22 mouse cellular contexts compared by ENCODE assay signal in genomic region chr3:38361411-38361810, GRCm38 (mm10).
DNase-seq lines count a peak whose midpoint lies in the region; ATAC-seq and TF ChIP-seq lines count a peak whose summit lies in the region.
"Had no signal": no experiment of that assay in that cellular context is flagged by ENCODE, and none has a peak within 500 bp of the region (broad histone marks: within the 10 kb centered on the region; RNA-seq: fewer than 3 reads in every experiment).

No protein-coding gene starts in this region.

- no peaks in the 10 kb centered on the region for H3K9me3 ChIP-seq in heart, embryonic 10.5 days
- H3K9me3 ChIP-seq in midbrain, embryonic 11.5 days (ENCODE audit: control insufficient read depth, low read length): no peaks in the 10 kb centered on the region
- H3K9me3 ChIP-seq in midbrain, postnatal 0 days (ENCODE audit: low read length): no peaks in the 10 kb centered on the region
- no peaks in the 10 kb centered on the region for H3K9me3 ChIP-seq in embryonic facial prominence, embryonic 14.5 days (ENCODE audit: control insufficient read depth, low read length)
- H3K9me3 ChIP-seq: embryonic facial prominence, embryonic 13.5 days; forebrain, embryonic 13.5 days; forebrain, embryonic 15.5 days; G1E had no signal

- H3K9ac ChIP-seq in midbrain, embryonic 11.5 days (ENCODE audit: low read length): no peak overlapping the region
- H3K9ac ChIP-seq in midbrain, postnatal 0 days (replicated peaks; ENCODE audit: low read length, poor library complexity, severe bottlenecking): no peak overlapping the region
- no peak overlapping the region for H3K9ac ChIP-seq in embryonic facial prominence, embryonic 14.5 days (ENCODE audit: low read depth, low read length)
- H3K9ac ChIP-seq: embryonic facial prominence, embryonic 13.5 days; forebrain, embryonic 13.5 days; forebrain, embryonic 15.5 days; forebrain, postnatal 0 days had no signal

- no peak for ATAC-seq in midbrain, embryonic 11.5 days (ENCODE audit: low FRiP score)
- no peak for ATAC-seq in midbrain, postnatal 0 days (ENCODE audit: low FRiP score)
- no peak for ATAC-seq in embryonic facial prominence, embryonic 14.5 days (ENCODE audit: low read depth)
- ATAC-seq: activated CD4-positive, CD25-positive, alpha-beta regulatory T cell, adult 4 months; CD4-positive, CD25-positive, alpha-beta regulatory T cell, adult 4 months; forebrain, embryonic 13.5 days; forebrain, embryonic 15.5 days; forebrain, postnatal 0 days; Patski had no signal

- DNase-seq in heart, adult 11 months: peak; percentile 70
- DNase-seq in heart, embryonic 10.5 days (ENCODE audit: low spot score): no peak
- peak; percentile 60 for DNase-seq in midbrain, embryonic 11.5 days (ENCODE audit: low spot score, missing footprints)
- no peak for DNase-seq in midbrain, postnatal 0 days (ENCODE audit: low spot score)
- no peak for DNase-seq in embryonic facial prominence, embryonic 14.5 days (ENCODE audit: low spot score)
- no peak for DNase-seq in thymus, adult 18-20 months
- DNase-seq: adrenal gland, adult 8-10 months; adrenal gland, postnatal 14 days; B cell, adult 2 months; cerebellum, adult 11-12 months; cerebellum, adult 2 months; cerebellum, adult 9-10 months; cerebellum, postnatal 25 days; forebrain, postnatal 0 days had no signal

- H3K4me2 ChIP-seq in midbrain, embryonic 11.5 days: no peak overlapping the region
- no peak overlapping the region for H3K4me2 ChIP-seq in midbrain, postnatal 0 days (ENCODE audit: low read depth, low read length, poor library complexity, severe bottlenecking)
- no peak overlapping the region for H3K4me2 ChIP-seq in embryonic facial prominence, embryonic 14.5 days (ENCODE audit: low read depth, low read length)
- H3K4me2 ChIP-seq: forebrain, embryonic 13.5 days; forebrain, embryonic 15.5 days had no signal

- peaks cover 32% of the 10 kb centered on the region for H3K4me1 ChIP-seq in heart, embryonic 10.5 days
- peaks cover 4% of the 10 kb centered on the region; the same call in 1 of the 2 replicates for H3K4me1 ChIP-seq in midbrain, embryonic 11.5 days (ENCODE audit: control insufficient read depth, insufficient read depth, low read length)
- no peaks in the 10 kb centered on the region for H3K4me1 ChIP-seq in midbrain, postnatal 0 days (ENCODE audit: insufficient read depth, low read length)
- peaks cover 17% of the 10 kb centered on the region for H3K4me1 ChIP-seq in embryonic facial prominence, embryonic 14.5 days (ENCODE audit: control insufficient read depth, insufficient read depth, low read length)
- H3K4me1 ChIP-seq: forebrain, embryonic 13.5 days had no signal

- no peak overlapping the region for H3K27ac ChIP-seq in heart, embryonic 10.5 days
- no peak overlapping the region for H3K27ac ChIP-seq in midbrain, embryonic 11.5 days (ENCODE audit: low read depth, low read length)
- no peak overlapping the region for H3K27ac ChIP-seq in midbrain, postnatal 0 days (ENCODE audit: low read depth, low read length)
- H3K27ac ChIP-seq in embryonic facial prominence, embryonic 14.5 days (replicated peaks; ENCODE audit: low read depth, low read length): peak overlapping the region; percentile 29; the same call in 1 of the 2 replicates
- H3K27ac ChIP-seq: embryonic facial prominence, embryonic 13.5 days; forebrain, embryonic 13.5 days; forebrain, embryonic 15.5 days had no signal

- H3K4me3 ChIP-seq in heart, embryonic 10.5 days: no peak overlapping the region
- no peak overlapping the region for H3K4me3 ChIP-seq in midbrain, embryonic 11.5 days (ENCODE audit: low read depth, low read length)
- no peak overlapping the region for H3K4me3 ChIP-seq in midbrain, postnatal 0 days (ENCODE audit: low read depth, low read length)
- H3K4me3 ChIP-seq in embryonic facial prominence, embryonic 14.5 days (ENCODE audit: low read depth, low read length): no peak overlapping the region
- H3K4me3 ChIP-seq: embryonic facial prominence, embryonic 13.5 days; forebrain, embryonic 13.5 days; forebrain, embryonic 15.5 days had no signal

- TF ChIP-seq CTCF in midbrain, postnatal 0 days (IDR thresholded peaks at IDR 0.05): no peak

- WGBS in heart, embryonic 10.5 days: 51% methylated on average over 4 of the region's 4 CpGs
- WGBS in midbrain, embryonic 11.5 days: 82% methylated on average over 4 of the region's 4 CpGs
- 86% methylated on average over 4 of the region's 4 CpGs for WGBS in midbrain, postnatal 0 days
- WGBS in embryonic facial prominence, embryonic 14.5 days: 78% methylated on average over 4 of the region's 4 CpGs

- H3K36me3 ChIP-seq in heart, embryonic 10.5 days: no peaks in the 10 kb centered on the region
- no peaks in the 10 kb centered on the region for H3K36me3 ChIP-seq in midbrain, embryonic 11.5 days (ENCODE audit: control insufficient read depth, insufficient read depth, low read length)
- no peaks in the 10 kb centered on the region for H3K36me3 ChIP-seq in midbrain, postnatal 0 days (ENCODE audit: insufficient read depth, low read length)
- H3K36me3 ChIP-seq in embryonic facial prominence, embryonic 14.5 days (ENCODE audit: control insufficient read depth, insufficient read depth, low read length): no peaks in the 10 kb centered on the region
- H3K36me3 ChIP-seq: embryonic facial prominence, embryonic 13.5 days; forebrain, embryonic 15.5 days; G1E had no signal

- no peaks in the 10 kb centered on the region for H3K27me3 ChIP-seq in heart, embryonic 10.5 days (ENCODE audit: insufficient read depth, poor library complexity, severe bottlenecking)
- H3K27me3 ChIP-seq in midbrain, embryonic 11.5 days (ENCODE audit: control insufficient read depth, insufficient read depth, low read length): no peaks in the 10 kb centered on the region
- no peaks in the 10 kb centered on the region for H3K27me3 ChIP-seq in midbrain, postnatal 0 days (ENCODE audit: insufficient read depth, low read length)
- no peaks in the 10 kb centered on the region for H3K27me3 ChIP-seq in embryonic facial prominence, embryonic 14.5 days (replicated peaks; ENCODE audit: control insufficient read depth, insufficient read depth, low read length)
- H3K27me3 ChIP-seq: CH12.LX; embryonic facial prominence, embryonic 13.5 days; forebrain, embryonic 13.5 days; forebrain, embryonic 15.5 days; Patski had no signal

Comparison
In these comparisons a context has a peak if more than half of its experiments do, and no peak if none do; other contexts are left out.
1. DNase-seq: peak in heart, adult 11 months (single experiment) and midbrain, embryonic 11.5 days (single experiment); none in heart, embryonic 10.5 days (single experiment), midbrain, postnatal 0 days (single experiment), embryonic facial prominence, embryonic 14.5 days (single experiment) and thymus, adult 18-20 months (0 of 2).